Mouse (Mus musculus): ENCODE results near the gene Elovl6.
A peak's percentile ranks its signal among the peaks of the same experiment; 100 is the strongest.

The Elovl6 gene

DNA sequence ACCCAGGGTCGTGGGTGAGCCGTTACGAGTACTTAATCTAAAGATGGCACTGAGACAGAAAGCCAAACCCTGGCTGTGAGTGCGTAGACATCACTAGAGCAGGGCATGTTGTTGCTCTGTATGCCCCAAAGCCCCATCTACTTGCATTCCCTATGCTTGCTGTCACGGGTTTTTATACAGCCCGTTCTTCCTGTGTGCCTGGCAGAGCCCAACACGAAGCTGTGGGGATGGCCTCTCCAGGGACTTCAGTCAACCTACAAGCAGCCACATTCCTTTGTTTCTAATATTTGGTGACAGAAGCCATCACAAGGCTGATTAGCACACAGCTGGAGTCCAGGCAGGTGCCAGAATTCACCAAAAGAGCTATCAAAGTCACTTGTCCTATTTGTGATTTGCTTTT, 73.3 kb downstream of the Elovl6 start:
- no peak for DNase-seq (ENCODE audit: low spot score in 2 of 2)

DNA sequence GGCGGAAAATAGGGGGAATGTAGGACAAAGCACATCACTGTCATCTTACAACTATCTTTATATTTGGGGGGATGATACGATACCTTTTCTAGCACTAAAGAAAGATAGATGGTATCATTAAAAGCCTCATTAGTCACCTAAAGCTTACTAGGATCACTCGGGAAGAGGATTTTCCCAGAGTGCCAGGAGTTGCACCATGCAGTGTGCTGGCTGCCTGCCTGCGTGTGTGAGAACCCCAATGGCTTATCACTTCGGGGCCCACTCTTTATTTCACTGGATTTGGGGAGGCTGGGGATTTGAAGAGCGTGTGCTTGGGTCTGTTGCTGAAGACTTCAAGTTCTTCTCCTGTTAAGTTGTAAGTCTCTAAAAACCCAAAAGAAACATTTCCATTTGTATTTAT, 73.8 kb downstream of the Elovl6 start:
- no peak for DNase-seq (ENCODE audit: low spot score in 2 of 2)

DNA sequence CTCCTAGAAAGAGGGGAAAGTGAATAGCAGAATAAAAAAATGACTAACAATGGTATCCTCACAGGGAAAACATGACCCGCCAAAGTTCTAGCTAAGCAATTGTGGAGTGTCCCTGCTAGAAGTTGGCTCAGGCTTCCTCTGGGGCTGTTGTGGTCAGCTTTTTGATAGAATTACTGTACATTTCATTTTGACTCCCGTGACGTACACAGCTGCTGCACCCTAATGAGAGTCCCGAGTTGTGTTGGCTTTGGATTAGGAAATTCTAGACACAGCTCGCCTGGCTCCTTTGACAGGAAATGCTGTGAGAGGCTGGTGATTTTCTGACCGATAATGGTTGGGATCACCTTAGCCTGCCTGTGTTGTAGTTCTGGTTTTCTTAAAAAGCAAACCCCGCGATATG, 79.5 kb downstream of the Elovl6 start:
- no peak for DNase-seq (ENCODE audit: low spot score in 2 of 2)

DNA sequence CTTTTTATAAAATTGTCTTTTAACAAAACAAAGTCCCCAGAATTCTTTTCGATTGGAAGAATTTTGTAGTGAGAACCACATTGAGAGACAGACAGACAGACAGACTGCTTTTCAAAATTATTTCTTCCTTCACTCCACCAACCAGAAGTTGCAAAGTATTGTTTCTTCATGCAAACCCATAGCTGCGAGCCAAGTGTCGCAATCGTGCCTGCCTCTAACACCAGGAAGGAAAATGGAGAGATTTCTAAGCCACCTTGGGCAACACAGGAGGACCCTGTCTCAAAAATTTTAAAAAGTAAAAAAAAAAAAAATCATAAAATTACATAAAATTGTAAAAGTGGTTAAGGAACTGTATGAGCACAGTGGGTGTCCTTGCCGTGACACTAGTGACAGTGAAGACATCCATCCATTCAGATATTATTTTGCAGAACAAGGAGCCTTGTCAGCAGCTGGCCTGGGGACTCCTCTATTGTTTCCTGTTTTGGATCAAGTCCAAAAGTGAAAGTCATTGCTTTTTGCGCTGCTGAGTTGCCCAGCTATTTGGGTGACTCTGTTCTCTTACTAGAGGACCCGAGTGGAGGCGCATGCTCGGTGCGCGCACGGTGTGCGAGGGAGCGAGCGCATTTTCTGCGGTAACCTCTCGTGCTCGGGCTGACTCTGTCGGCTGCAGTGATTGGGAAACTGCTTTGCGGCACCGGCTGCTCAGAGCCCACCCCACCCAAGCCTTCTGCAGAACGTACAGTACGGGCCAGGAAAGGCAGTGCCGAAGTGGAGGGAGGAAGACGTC, 80.3 kb downstream of the Elovl6 start:
- no peak for DNase-seq (ENCODE audit: low spot score in 2 of 2)

DNA sequence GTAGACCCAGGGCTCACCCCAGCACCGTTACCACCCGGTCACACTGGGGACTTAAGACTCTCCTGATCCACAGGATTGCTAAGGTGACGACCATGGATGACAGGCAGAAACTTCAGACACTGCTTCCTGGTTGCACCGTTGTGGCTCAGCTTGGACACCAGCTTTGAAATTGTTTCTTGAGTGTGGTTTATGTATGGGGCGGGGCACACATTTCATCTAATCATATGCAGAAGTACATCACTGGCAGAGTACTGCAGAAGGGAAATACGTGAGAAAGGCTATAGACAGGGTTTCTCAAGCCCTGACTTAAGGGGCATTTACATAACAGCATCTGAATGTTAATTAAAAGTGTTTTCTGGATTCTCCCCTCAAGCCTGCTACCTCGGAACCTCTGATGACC, 81.6 kb downstream of the Elovl6 start:
- DNase-seq (ENCODE audit: low spot score in 2 of 2) = no peak

DNA sequence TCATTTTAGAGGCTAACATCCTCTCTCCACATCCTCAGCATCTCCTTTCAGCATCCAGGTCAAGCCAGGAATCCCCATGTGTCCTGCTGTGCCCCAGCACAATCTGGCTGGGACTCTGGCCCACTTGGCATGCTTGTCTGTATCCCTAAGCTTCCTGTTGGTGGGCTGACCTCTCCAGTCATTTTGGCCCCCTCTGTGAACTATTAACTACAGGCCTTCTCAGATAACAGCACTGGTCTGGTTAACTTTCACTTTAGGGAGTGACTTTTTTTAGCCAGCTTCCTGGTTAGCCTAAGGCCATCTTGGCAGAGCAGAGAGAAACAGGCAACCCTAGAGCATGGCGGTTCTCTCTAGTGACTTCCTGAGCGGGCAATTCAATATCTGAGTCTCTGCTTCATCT, 82.1 kb downstream of the Elovl6 start:
- DNase-seq (ENCODE audit: low spot score in 2 of 2) = no peak

DNA sequence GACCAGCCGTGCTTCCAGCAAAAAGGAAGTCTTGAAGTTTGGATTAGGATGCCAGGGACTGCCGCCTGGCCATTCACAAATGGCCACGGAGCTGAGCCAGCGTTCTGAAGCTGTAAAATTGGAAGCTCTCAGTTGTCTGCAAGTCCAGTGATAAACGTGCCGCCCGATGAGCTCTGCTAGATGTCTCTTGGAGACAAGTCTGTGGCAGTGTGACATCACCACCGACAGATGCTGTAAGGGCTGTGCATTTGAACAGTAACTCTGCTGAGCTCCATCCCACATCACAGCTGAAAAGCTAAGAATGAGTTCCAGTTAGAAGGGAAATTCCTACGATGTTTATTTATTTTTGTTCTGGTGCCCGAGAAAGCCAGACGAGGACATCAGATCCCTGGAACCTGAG, 85.3 kb downstream of the Elovl6 start:
- no peak for DNase-seq (ENCODE audit: low spot score in 2 of 2)

DNA sequence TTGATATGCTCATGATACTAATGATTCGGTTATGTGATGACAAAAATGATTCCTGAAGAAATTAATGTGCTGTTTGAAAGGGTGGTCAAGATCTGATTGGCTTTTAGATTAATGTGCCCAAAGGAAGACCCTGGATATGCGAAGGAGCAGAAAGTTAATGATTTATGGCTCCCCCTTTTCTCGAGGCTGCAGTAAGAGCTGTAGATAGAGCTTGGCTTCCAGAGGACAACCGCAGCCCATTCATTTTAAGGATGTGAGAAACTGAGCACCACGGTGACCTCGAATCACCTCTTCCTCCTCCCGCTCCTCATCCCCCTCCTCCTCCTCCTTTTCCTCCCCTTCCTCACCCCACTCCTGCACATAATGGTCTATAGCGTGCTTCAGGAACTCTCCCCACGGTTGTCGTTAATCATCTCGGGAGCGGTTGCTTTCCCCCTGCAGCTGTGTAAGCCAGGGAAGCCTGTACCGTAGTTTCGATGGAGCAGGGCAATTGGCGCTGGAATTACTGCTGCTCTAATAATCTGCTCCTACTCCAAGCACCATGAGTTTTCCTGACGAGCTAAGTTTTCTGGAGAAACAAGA, 87.1 kb downstream of the Elovl6 start:
- DNase-seq (ENCODE audit: low spot score in 2 of 2) = no peak

DNA sequence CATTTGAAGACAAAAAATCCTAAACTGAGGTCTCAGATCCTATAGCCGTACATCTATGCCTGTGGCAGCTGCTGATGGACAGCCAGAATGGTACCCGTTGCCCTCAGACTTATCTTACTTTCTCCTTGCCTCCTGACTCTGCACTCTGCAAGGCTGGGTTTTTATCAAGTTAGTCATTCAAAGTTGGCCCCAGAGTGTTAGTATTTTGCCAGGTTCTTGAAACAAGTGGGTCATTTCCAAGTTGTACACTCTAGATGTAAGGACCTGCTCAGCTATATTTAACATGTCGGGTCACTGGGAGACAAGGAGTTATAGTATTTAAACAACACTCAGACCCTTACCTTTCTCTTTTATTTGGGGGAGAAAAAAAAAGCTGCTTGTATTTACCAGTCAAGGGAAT, 88.6 kb downstream of the Elovl6 start:
- no peak for DNase-seq (ENCODE audit: low spot score in 2 of 2)

DNA sequence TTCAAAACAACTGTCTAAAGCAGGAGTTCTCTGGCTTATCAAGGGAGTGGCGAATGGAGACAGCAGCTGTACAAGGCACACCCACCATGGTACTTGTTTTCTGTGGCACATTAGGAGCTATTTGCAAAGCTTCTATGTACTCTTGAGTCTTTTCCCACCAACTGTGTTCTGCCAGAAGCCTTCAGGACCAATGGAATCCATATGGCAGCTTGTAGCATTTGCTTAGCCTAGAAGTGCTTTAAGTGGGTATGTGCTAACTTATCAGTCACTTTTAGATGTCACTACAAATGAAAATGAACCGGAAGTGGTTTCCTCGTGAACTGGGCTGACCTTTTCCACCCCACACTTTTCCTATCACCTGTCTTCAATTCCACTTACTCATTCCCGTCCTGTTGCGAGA, 89.1 kb downstream of the Elovl6 start:
- DNase-seq (ENCODE audit: low spot score in 2 of 2) = no peak

DNA sequence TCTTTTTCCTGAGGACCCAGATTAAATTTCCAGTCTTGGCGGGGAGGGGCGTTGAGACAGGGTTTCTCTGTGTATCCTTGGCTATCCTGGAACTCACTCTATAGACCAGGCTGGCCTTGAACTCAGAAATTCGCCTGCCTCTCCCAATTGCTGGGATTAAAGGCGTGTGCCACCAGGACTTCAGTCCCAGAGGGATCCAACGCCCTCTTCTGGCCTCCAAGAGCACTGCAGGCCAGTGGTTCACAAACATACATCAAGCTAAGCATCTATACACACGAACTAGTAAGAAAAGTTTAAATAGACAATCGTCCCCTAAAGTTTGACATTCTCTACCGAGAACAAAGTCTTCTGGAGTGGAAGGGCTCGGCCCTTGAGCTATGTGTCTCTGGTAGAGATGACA, 90.0 kb downstream of the Elovl6 start:
- DNase-seq (ENCODE audit: low spot score in 2 of 2) = no peak

DNA sequence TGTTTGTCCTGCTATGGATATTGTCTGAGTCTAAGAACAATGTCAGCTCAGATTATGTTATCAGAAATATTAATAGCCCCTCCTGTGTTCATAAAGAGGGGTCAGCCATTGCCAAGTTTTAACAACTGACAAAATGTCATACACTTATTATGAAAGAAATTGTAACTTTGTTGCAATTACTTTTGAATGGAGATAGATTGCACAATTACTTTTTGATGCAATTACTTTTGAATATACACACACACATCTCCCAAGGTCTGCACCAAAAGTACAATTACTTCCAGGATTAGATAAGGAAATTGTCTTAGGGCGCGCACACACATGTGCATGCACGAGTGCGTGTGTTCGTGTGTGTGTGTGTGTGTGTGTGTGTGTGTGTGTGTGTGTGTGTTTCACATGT, 90.5 kb downstream of the Elovl6 start:
- no peak for DNase-seq (ENCODE audit: low spot score in 2 of 2)

DNA sequence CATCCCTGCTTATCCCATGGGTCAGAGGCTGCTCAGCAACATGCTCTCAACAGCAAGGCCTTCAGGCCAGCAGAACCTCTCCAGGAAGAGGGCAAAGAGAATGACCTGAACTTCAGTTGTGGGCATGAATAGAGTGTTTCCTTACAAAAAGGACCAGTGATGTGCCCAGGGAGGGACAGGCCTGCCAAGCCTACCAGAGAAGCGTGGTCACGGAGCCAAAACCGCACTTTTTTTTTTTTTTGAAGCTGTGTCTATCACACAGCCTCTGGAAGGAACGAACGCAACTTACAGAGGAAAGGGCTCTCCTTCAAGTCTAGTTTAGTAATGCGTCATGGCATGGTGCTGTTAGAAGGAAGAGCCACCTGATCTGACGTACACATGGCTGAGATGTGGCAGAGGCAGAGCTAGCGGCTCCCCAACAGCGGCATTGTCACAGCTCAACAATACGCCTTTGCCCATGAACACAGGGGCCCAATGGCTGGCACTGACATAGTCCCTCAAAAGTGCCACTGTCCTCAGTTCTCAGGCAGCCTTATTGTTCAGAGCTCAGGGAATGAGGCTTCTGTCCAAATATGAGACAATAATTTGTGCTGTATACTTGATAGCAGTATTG, 92.1 kb downstream of the Elovl6 start:
- no peak for DNase-seq (ENCODE audit: low spot score in 2 of 2)

DNA sequence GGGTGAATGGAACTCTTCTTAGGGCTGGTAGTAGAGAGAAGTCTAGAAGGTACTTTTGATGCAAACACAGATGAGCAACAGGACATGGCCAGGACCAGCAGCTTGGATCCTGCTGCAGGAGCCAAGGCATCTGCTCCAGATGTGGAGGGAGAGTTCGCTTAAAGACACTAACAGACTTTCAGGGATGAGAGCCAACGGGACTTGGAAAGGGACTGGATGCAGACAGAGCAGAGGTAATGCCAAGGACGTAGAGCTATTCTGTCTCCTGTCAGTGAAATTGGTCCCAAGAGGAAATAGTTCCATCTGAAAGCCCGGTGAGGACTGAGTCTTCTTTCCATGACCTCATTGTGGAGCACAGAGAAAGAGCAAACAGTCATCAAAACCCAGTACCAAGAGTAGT, 95.1 kb downstream of the Elovl6 start:
- no peak for DNase-seq (ENCODE audit: low spot score in 2 of 2)

DNA sequence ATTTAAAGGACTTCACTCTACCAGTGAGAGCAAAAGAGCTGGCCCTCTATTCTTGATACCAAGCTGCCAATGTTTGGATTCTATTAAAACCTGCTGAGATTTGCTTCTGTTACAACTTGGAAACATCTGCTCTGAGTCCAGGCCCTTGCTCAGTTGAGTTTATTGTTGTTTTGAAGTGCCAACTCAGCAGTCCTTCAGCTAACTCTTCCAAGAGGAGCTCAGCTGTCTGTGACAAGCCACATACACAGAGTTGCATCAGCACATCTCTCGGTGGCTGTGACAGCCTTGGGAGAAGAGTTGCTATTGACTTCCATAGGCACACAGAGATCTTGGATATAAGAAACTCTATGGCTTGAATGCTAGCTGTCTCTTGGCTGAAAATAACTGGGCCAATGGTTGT, 98.9 kb downstream of the Elovl6 start:
- no peak for DNase-seq (ENCODE audit: low spot score in 2 of 2)

DNA sequence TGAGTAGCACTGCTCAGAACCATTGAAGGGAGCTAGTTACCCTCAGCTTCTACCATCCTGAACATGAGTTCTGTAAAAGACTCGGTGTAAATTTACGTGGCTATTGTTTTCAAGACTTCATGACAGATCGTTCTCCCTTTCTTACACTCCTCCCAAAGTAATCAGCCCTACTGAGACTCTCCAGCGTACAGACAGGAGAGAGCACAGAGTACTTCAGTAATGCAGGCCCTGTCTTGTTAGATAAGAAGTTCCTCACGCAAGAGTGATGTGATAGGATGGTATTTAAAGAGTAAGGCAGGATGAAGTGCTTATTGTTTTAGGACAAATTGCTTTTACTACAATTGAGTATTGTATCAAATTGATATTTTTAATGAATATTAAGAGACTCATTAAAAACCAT, 99.7 kb downstream of the Elovl6 start:
- DNase-seq (ENCODE audit: low spot score in 2 of 2) = no peak

DNA sequence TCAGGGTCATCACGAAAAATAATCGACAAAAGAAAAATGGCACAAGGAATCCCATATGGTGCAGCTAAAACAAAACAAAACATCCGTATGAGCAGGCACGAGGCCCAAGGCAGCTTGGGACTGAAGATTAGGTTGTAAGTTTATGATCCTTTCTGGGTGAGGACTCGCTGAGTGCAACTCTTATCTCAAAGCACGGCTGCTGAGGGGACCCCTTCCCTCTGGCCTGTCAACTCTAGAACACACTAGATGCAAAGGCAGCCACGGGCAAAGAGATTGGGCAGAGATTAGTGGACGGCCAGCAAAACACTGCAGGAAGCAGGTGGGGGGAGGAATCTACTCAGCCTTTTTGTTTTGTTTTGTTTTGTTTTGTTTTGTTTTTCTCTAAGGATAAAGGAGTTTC, 101.4 kb downstream of the Elovl6 start:
- DNase-seq (ENCODE audit: low spot score in 2 of 2) = no peak

DNA sequence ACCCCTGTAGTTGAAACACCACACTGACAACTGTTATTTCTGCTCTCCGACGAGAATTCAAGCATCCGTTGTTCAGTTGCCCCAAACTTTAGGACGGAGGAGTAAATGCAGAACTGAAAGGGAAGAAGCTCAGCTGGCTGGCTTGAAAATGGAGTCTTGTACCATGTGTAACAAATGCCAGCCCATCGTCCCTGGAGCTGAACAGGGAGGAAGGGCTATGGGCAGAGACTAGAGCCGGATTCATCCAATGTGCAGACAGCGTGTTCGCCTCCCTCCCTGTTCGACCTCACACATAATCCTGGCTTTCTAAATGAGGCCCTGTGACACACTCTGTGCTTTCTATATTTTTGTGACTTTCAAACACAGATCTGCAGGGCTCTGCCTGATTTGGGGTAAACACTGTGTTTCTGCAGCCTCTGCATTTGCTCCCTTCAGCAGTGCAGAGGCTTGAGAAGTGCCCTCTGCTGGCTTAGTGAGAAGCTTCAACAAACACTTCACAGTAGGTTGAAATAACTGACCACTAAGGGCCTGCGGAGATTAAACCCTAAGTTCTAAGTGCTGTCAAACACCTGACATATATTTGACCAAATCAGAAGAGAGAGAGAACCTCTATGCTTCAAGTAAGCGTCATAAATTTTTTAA, 102.2 kb downstream of the Elovl6 start:
- DNase-seq (ENCODE audit: low spot score in 2 of 2) = peak in 1 of 2 experiments; percentile 36

DNA sequence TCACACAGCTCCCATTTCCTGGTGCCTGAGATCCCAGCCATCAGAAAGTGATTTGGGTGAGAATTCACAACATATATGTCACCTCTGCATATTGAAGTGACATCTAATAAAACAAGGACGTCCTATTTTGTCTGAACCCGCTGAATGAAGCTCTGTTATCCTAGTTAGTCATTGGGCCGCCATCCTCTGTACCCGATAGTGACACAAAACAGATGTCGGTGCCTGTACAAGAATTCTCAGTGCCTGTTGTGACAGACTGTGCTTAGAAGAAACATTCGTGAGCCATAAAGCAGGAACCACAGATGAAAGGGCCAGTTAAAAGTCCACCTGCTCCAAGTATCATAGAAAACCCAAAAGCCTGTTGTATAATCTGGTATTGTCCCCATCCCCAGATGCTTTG, 105.3 kb downstream of the Elovl6 start:
- no peak for DNase-seq (ENCODE audit: low spot score in 2 of 2)

DNA sequence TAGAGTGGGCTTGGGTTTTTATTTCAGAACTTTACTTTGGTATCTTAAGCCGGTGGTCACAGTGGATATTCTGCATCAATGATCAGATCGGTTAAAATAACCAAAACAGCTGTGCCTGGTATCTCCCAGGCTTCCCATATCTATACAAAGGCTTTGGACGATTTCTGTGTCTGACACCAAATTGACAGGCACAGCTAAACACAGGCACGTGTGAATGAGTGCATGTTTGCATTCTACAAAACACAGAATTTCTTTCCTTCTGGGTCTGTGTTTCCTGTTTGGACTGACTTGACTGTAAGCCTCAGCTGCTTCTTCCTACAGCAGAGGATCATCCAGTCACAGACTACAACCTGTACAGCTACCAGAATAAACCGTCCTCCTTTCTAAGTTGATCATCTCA, 107.5 kb downstream of the Elovl6 start:
- no peak for DNase-seq (ENCODE audit: low spot score in 2 of 2)

DNA sequence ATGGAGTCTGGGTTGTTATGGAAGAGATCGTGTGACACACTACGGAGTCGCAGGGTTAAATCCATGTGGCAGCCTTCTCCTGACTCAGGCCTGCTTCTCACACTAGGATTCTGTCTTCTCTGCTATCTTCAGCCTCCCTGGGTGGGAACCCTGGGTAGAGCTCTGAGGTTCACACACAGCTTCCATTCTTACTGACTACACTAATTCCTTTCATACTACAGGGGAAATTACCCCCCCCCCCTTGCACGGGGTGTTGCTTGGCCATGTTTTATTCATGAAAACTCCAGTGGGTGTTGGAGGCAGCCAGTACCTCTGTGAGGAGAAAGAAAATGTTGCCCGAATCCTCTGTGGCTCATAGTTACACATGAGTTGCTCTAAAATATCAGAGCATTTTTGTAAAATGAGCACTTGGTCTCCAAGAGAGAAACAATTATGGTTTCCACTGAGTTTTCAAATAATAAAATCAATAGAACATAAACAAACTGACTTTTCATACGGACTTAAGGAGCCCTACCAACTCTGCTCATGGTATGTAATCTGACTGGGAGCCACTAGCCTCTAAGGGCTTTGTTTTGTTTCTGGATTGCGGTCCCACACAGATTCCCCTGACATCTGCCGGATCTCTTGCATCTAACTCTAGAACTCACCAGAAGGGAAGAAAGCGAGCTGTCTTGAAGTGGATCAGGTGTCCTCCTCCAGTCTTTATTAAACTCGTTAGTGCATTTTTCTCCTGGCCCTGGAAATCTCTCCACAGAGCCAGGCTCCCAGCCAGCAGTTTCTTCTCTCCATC, 108.3 kb downstream of the Elovl6 start:
- peak in 1 of 2 experiments; percentile 47 for DNase-seq (ENCODE audit: low spot score in 2 of 2)

DNA sequence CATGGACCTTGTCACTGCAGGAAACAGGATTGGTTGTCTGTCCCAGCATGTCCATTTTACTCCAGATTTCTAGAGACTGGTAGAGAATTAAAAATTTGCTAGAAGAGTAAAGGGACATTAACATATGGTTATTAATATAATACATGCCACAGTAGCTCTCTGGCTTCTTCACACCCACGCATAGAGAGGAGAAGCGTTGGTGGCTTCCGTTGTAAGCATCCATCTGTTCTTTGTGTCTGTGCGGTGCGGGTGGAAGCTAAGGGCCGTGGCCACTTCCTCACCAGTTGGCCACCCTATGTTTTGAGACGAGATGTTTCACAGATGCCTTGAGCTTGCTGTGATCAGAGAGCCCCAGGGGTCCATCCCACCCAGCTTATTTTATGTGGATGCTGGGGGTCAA, 109.5 kb downstream of the Elovl6 start:
- DNase-seq (ENCODE audit: low spot score in 2 of 2) = no peak
